In the genomic region with DNA sequence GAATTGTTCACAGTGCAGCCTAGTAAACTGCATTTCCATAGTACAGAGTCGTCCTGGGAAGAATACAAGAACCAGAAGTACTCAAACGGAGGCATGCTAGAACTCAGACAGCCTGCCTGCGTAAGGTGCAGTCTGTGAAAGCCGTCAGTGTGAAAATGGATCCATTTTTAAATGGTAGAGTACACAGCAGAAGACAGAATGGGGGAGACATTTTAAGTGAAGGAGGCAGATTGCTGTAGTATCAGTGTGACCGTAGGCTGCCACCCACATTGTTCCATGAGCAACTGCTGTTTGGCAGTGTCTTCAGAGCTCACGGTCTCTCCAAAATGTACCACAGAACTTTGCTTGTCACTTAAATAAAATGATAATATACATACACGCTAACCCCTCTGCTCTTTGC, we compare ENCODE assay signal across 11 mouse cellular contexts. TPM values are rescaled to one million over a fixed set of nuclear protein-coding genes. Genes with fewer than 3 reads are reported as not detected.
DNase-seq lines count a peak whose midpoint lies in the region; ATAC-seq lines count a peak whose summit lies in the region.
"Had no signal": no experiment of that assay in that cellular context is flagged by ENCODE, and none has a peak within 500 bp of the region (broad histone marks: within the 10 kb centered on the region; RNA-seq: fewer than 3 reads in every experiment).

No protein-coding gene starts in this region.

- peak overlapping the region; percentile 98 for H3K27ac ChIP-seq in hindbrain, embryonic 10.5 days
- peak overlapping the region; percentile 99 for H3K27ac ChIP-seq in midbrain, embryonic 10.5 days (replicated peaks)
- H3K27ac ChIP-seq in kidney, embryonic 15.5 days, result no peak overlapping the region

- peak; percentile 80 for DNase-seq in right cerebral cortex, adult 18-20 months
- no peak for DNase-seq in right cerebral cortex, postnatal 4 days
- DNase-seq in hindbrain, embryonic 10.5 days (ENCODE audit: low spot score), result no peak
- DNase-seq in midbrain, embryonic 10.5 days (ENCODE audit: low spot score), result no peak
- DNase-seq in telencephalon, adult 2 months (ENCODE audit: low read depth, low spot score), result peak; percentile 88
- no peak for DNase-seq in cerebellum, adult 8-10 months
- DNase-seq: gastrocnemius, postnatal 10 days; lung, adult 18-20 months had no signal

- H3K36me3 ChIP-seq in hindbrain, embryonic 10.5 days, result 0 out of 2 replicates have a peak, but pooled peaks cover 3% of the 10 kb centered on the region
- H3K36me3 ChIP-seq in midbrain, embryonic 10.5 days, result 0 out of 2 replicates have a peak, but pooled peaks cover under 1% of the 10 kb centered on the region
- H3K36me3 ChIP-seq in kidney, embryonic 15.5 days, result no peaks in the 10 kb centered on the region

- H3K9me3 ChIP-seq in hindbrain, embryonic 10.5 days, result no peaks in the 10 kb centered on the region
- H3K9me3 ChIP-seq in midbrain, embryonic 10.5 days (replicated peaks), result no peaks in the 10 kb centered on the region
- H3K9me3 ChIP-seq in kidney, embryonic 15.5 days (replicated peaks), result no peaks in the 10 kb centered on the region

- H3K4me1 ChIP-seq in hindbrain, embryonic 10.5 days (replicated peaks), result peaks cover 51% of the 10 kb centered on the region
- peaks cover 65% of the 10 kb centered on the region for H3K4me1 ChIP-seq in midbrain, embryonic 10.5 days
- peaks cover 38% of the 10 kb centered on the region for H3K4me1 ChIP-seq in kidney, embryonic 15.5 days

- H3K27me3 ChIP-seq in hindbrain, embryonic 10.5 days (ENCODE audit: insufficient read depth, poor library complexity, severe bottlenecking), result no peaks in the 10 kb centered on the region
- no peaks in the 10 kb centered on the region for H3K27me3 ChIP-seq in midbrain, embryonic 10.5 days (ENCODE audit: low read depth, poor library complexity, severe bottlenecking)
- H3K27me3 ChIP-seq in kidney, embryonic 15.5 days, result peaks cover 32% of the 10 kb centered on the region

- 34% methylated on average over 7 of the region's 7 CpGs for WGBS in hindbrain, embryonic 10.5 days
- 34% methylated on average over 7 of the region's 7 CpGs for WGBS in midbrain, embryonic 10.5 days
- 74% methylated on average over 7 of the region's 7 CpGs for WGBS in kidney, embryonic 15.5 days

- ATAC-seq in erythroblast, adult 5-6 weeks (replicated peaks; ENCODE audit: low FRiP score, poor library complexity, severe bottlenecking), result no peak
- no peak for ATAC-seq in kidney, embryonic 15.5 days (replicated peaks; ENCODE audit: low FRiP score)

- H3K9ac ChIP-seq in kidney, embryonic 15.5 days, result no peak overlapping the region

- H3K4me2 ChIP-seq in kidney, embryonic 15.5 days, result no peak overlapping the region

- peak overlapping the region; percentile 90 for H3K4me3 ChIP-seq in hindbrain, embryonic 10.5 days
- H3K4me3 ChIP-seq in midbrain, embryonic 10.5 days, result peak overlapping the region; percentile 79
- H3K4me3 ChIP-seq in kidney, embryonic 15.5 days (replicated peaks), result no peak overlapping the region
- H3K4me3 ChIP-seq: myocyte had no signal

RNA-seq across cellular contexts. Expression of a gene that starts 4.0 kb away (rescaled TPM):
- 187 and 370 TPM in 2 replicates for polyA plus RNA-seq in hindbrain, embryonic 10.5 days (2016; fragmentation: Nextera tagmentation; extraction: Ambion mirVana)
- polyA plus RNA-seq in midbrain, embryonic 10.5 days (2016; fragmentation: Nextera tagmentation; extraction: Ambion mirVana), result 202 and 279 TPM in 2 replicates
- not detected in 2 replicates for total RNA-seq in erythroblast, adult 5-6 weeks (2015; ENCODE audit: low replicate concordance)
- not detected in 2 replicates for total RNA-seq in erythroblast, adult 5-6 weeks (2017; ENCODE audit: low replicate concordance)
- 29.3 and 36.6 TPM in 2 replicates for polyA plus RNA-seq in kidney, embryonic 15.5 days (2015; fragmentation: Nextera tagmentation; extraction: Ambion mirVana)

RNA-seq across cellular contexts. Expression of a gene that starts 28.5 kb away (rescaled TPM):
- polyA plus RNA-seq in hindbrain, embryonic 10.5 days (2016; fragmentation: Nextera tagmentation; extraction: Ambion mirVana), result 115 and 116 TPM in 2 replicates
- 122 and 124 TPM in 2 replicates for polyA plus RNA-seq in midbrain, embryonic 10.5 days (2016; fragmentation: Nextera tagmentation; extraction: Ambion mirVana)
- 10.4 and 21.3 TPM in 2 replicates for total RNA-seq in erythroblast, adult 5-6 weeks (2015; ENCODE audit: low replicate concordance)
- total RNA-seq in erythroblast, adult 5-6 weeks (2017; ENCODE audit: low replicate concordance), result 14.7 and 14.8 TPM in 2 replicates
- polyA plus RNA-seq in kidney, embryonic 15.5 days (2015; fragmentation: Nextera tagmentation; extraction: Ambion mirVana), result 79.0 and 88.7 TPM in 2 replicates

RNA-seq across cellular contexts. Expression of a gene that starts 56.5 kb away (rescaled TPM):
- polyA plus RNA-seq in hindbrain, embryonic 10.5 days (2016; fragmentation: Nextera tagmentation; extraction: Ambion mirVana), result 202 and 435 TPM in 2 replicates
- polyA plus RNA-seq in midbrain, embryonic 10.5 days (2016; fragmentation: Nextera tagmentation; extraction: Ambion mirVana), result 242 and 377 TPM in 2 replicates
- 6.0 and 7.7 TPM in 2 replicates for total RNA-seq in erythroblast, adult 5-6 weeks (2015; ENCODE audit: low replicate concordance)
- total RNA-seq in erythroblast, adult 5-6 weeks (2017; ENCODE audit: low replicate concordance), result 8.9 and 9.5 TPM in 2 replicates
- polyA plus RNA-seq in kidney, embryonic 15.5 days (2015; fragmentation: Nextera tagmentation; extraction: Ambion mirVana), result 102 and 132 TPM in 2 replicates

Comparison
In these comparisons a context has a peak if more than half of its experiments do, and no peak if none do; other contexts are left out.
1. DNase-seq: peak in right cerebral cortex, adult 18-20 months (single experiment) and telencephalon, adult 2 months (single experiment); none in right cerebral cortex, postnatal 4 days (single experiment), hindbrain, embryonic 10.5 days (single experiment), midbrain, embryonic 10.5 days (single experiment) and cerebellum, adult 8-10 months (single experiment).